Mouse (Mus musculus): ENCODE data around the gene Dmac2. TPM values are rescaled to one million over a fixed set of nuclear protein-coding genes. Genes with fewer than 3 reads are reported as not detected.

Gene Dmac2
- polyA plus RNA-seq, 1 experiment: 74.8 TPM

- WGBS: 89% methylated on average over 8 of the region's 8 CpGs
- peak overlapping the region; percentile 53 for H3K27ac ChIP-seq (ENCODE audit: insufficient read depth, low read depth, low read length)
Measured at GRCm38 (mm10) chr7:25651281-25651680, 32.1 kb downstream of the Dmac2 start.

GRCm38 (mm10) chr7:25652244-25652759 lies 33.1 kb downstream of the Dmac2 start:
- Histone ChIP-seq H3K27ac (ENCODE audit: insufficient read depth, low read depth, low read length) (no peak overlapping the region), H3K4me1 (ENCODE audit: control insufficient read depth, insufficient read depth, insufficient read length, low read length) (peaks cover 3% of the 10 kb centered on the region; the same call in 1 of the 2 replicates), H3K27me3 (ENCODE audit: control insufficient read depth, insufficient read depth, low read length) (no peaks in the 10 kb centered on the region), H3K36me3 (ENCODE audit: control insufficient read depth, insufficient read depth, low read length) (no peaks in the 10 kb centered on the region), H3K4me3 (ENCODE audit: low read depth, low read length) (no peak overlapping the region)
- TF ChIP-seq CTCF (IDR thresholded peaks at IDR 0.05; ENCODE audit: extremely low read depth, insufficient read length, insufficient replicate concordance, low read depth, low read length) (no peak), POLR2A (IDR thresholded peaks at IDR 0.05; ENCODE audit: low read depth, low read length) (no peak)
- WGBS: 83% methylated on average over 12 of the region's 12 CpGs

More at GRCm38 (mm10) chr7:25651281-25651680, 32.1 kb downstream of the Dmac2 start:
- Histone ChIP-seq H3K4me1 (ENCODE audit: control insufficient read depth, insufficient read depth, insufficient read length, low read length) (peaks cover 3% of the 10 kb centered on the region; the same call in 1 of the 2 replicates), H3K4me3 (ENCODE audit: low read depth, low read length) (peak overlapping the region; percentile 1; the same call in 1 of the 2 replicates), H3K36me3 (ENCODE audit: control insufficient read depth, insufficient read depth, low read length) (no peaks in the 10 kb centered on the region), H3K27me3 (ENCODE audit: control insufficient read depth, insufficient read depth, low read length) (no peaks in the 10 kb centered on the region)
- TF ChIP-seq POLR2A (IDR thresholded peaks at IDR 0.05; ENCODE audit: low read depth, low read length): no peak
- TF ChIP-seq CTCF (IDR thresholded peaks at IDR 0.05; ENCODE audit: extremely low read depth, insufficient read length, insufficient replicate concordance, low read depth, low read length): no peak

- H3K27me3 ChIP-seq (ENCODE audit: control insufficient read depth, insufficient read depth, low read length): no peaks in the 10 kb centered on the region
- WGBS: 46% methylated on average over 11 of the region's 11 CpGs
- H3K36me3 ChIP-seq (ENCODE audit: control insufficient read depth, insufficient read depth, low read length): no peaks in the 10 kb centered on the region
- H3K27ac ChIP-seq (ENCODE audit: insufficient read depth, low read depth, low read length): no peak overlapping the region
- H3K4me3 ChIP-seq (ENCODE audit: low read depth, low read length): peak overlapping the region; percentile 19; the same call in 1 of the 2 replicates
- H3K4me1 ChIP-seq (ENCODE audit: control insufficient read depth, insufficient read depth, insufficient read length, low read length): peaks cover 7% of the 10 kb centered on the region; the same call in 1 of the 2 replicates
- no peak for TF ChIP-seq CTCF (IDR thresholded peaks at IDR 0.05; ENCODE audit: extremely low read depth, insufficient read length, insufficient replicate concordance, low read depth, low read length)
- TF ChIP-seq POLR2A (IDR thresholded peaks at IDR 0.05; ENCODE audit: low read depth, low read length): no peak
Measured at GRCm38 (mm10) chr7:25655601-25656428, 36.6 kb downstream of the Dmac2 start.

GRCm38 (mm10) chr7:25657785-25658184 lies 38.6 kb downstream of the Dmac2 start:
- Histone ChIP-seq H3K27me3 (ENCODE audit: control insufficient read depth, insufficient read depth, low read length) (no peaks in the 10 kb centered on the region), H3K4me1 (ENCODE audit: control insufficient read depth, insufficient read depth, insufficient read length, low read length) (peaks cover 7% of the 10 kb centered on the region; the same call in 1 of the 2 replicates), H3K36me3 (ENCODE audit: control insufficient read depth, insufficient read depth, low read length) (no peaks in the 10 kb centered on the region), H3K27ac (ENCODE audit: insufficient read depth, low read depth, low read length) (no peak overlapping the region), H3K4me3 (ENCODE audit: low read depth, low read length) (peak overlapping the region; percentile 72)
- no peak for TF ChIP-seq CTCF (IDR thresholded peaks at IDR 0.05; ENCODE audit: extremely low read depth, insufficient read length, insufficient replicate concordance, low read depth, low read length)
- TF ChIP-seq POLR2A (IDR thresholded peaks at IDR 0.05; ENCODE audit: low read depth, low read length): no peak
- WGBS: 16% methylated on average over 10 of the region's 10 CpGs

GRCm38 (mm10) chr7:25658657-25659472 lies 39.7 kb downstream of the Dmac2 start, which contains the start of the genes Bckdha and Exosc5:
TSS of gene Bckdha (minus strand) at chr7:25658981.
TSS of gene Exosc5 (plus strand) at chr7:25659164.
- Histone ChIP-seq H3K27me3 (ENCODE audit: control insufficient read depth, insufficient read depth, low read length) (no peaks in the 10 kb centered on the region), H3K4me3 (ENCODE audit: low read depth, low read length) (peak within 1 kb of the TSS; percentile 84), H3K27ac (ENCODE audit: insufficient read depth, low read depth, low read length) (peak within 1 kb of the TSS; percentile 79), H3K4me1 (ENCODE audit: control insufficient read depth, insufficient read depth, insufficient read length, low read length) (peaks cover 7% of the 10 kb centered on the region; the same call in 1 of the 2 replicates), H3K36me3 (ENCODE audit: control insufficient read depth, insufficient read depth, low read length) (peaks cover 3% of the 10 kb centered on the region)
- TF ChIP-seq CTCF (IDR thresholded peaks at IDR 0.05; ENCODE audit: extremely low read depth, insufficient read length, insufficient replicate concordance, low read depth, low read length) (no peak), POLR2A (IDR thresholded peaks at IDR 0.05; ENCODE audit: low read depth, low read length) (peak; percentile 31; the same call in 1 of the 2 replicates)
- under 1% methylated on average over 49 of the region's 50 CpGs for WGBS

- H3K36me3 ChIP-seq (ENCODE audit: control insufficient read depth, insufficient read depth, low read length): peaks cover 31% of the 10 kb centered on the region
- H3K27ac ChIP-seq (ENCODE audit: insufficient read depth, low read depth, low read length): no peak overlapping the region
- TF ChIP-seq POLR2A (IDR thresholded peaks at IDR 0.05; ENCODE audit: low read depth, low read length) (no peak), CTCF (IDR thresholded peaks at IDR 0.05; ENCODE audit: extremely low read depth, insufficient read length, insufficient replicate concordance, low read depth, low read length) (no peak)
- H3K4me1 ChIP-seq (ENCODE audit: control insufficient read depth, insufficient read depth, insufficient read length, low read length): no peaks in the 10 kb centered on the region; the same call in 1 of the 2 replicates
- WGBS: 94% methylated on average over 8 of the region's 8 CpGs
- no peak overlapping the region for H3K4me3 ChIP-seq (ENCODE audit: low read depth, low read length)
- H3K27me3 ChIP-seq (ENCODE audit: control insufficient read depth, insufficient read depth, low read length): no peaks in the 10 kb centered on the region
Measured at GRCm38 (mm10) chr7:25666381-25666780, 47.2 kb downstream of the Dmac2 start.

Measured in small intestine, adult 2 months (tissue).